Mouse (Mus musculus): ENCODE measurements around the gene Clic4. TPM values are rescaled to one million over a fixed set of nuclear protein-coding genes. Genes with fewer than 3 reads are reported as not detected.
A peak's percentile ranks its signal among the peaks of the same experiment; 100 is the strongest.

Clic4 gene
- total RNA-seq (2021), result 10 to 100 TPM; 36.9 to 38.9 TPM

GRCm38 (mm10) chr4:135272640-135273306 lies at the start of gene Clic4:
Clic4 (minus strand) TSS chr4:135272814.
- peak; percentile 79 to 86 for DNase-seq (ENCODE audit: extremely low spot score in 1 of 2, low spot score in 1 of 2)

DNA sequence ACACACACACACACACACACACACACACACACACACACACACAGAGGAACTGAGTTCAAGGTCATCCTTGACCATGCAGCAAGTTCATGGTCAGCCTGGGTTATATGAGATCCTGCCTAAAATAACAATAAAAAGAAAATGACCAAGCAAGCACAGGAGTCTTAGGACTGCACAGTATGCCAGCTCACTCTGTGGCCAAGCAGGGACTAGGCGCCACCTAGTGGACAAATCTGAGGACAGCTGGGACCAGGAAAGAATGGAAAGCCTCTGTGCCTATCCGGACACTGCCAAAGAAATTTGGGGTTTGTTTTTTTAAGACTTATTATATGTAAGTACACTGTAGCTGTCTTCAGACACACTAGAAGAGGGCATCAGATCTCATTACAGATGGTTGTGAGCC lies 45.4 kb upstream of the Clic4 start:
- peak; percentile 39 to 75 for DNase-seq (ENCODE audit: extremely low spot score in 1 of 2, low spot score in 1 of 2)

GRCm38 (mm10) chr4:135317539-135317938 lies 44.9 kb upstream of the Clic4 start:
- DNase-seq (ENCODE audit: extremely low spot score in 1 of 2, low spot score in 1 of 2), result no peak

DNA sequence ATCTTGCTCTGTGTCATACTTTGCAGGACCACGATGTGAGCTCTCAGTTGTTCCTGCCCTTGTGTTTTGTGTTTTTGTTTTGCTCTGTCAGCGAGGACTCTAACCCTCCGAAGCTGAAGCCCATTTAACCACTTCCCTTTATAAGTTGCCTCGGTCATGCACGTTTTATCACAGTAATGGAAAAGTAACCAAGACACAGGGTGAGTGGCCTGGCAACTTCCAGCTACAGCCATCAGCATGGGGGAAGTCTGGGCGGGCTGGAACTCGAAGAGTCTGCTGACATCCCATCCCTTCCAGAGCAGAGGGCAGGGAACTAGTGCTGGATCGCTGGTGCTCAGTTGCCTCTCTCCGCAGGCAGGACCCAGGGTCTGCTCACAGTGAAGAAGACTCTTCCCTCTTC lies 42.7 kb upstream of the Clic4 start:
- no peak for DNase-seq (ENCODE audit: extremely low spot score in 1 of 2, low spot score in 1 of 2)

GRCm38 (mm10) chr4:135314419-135314832 lies 41.8 kb upstream of the Clic4 start:
- DNase-seq (ENCODE audit: extremely low spot score in 1 of 2, low spot score in 1 of 2), result no peak

- no peak for DNase-seq (ENCODE audit: extremely low spot score in 1 of 2, low spot score in 1 of 2)
Measured at GRCm38 (mm10) chr4:135313761-135314241, 41.2 kb upstream of the Clic4 start.

DNA sequence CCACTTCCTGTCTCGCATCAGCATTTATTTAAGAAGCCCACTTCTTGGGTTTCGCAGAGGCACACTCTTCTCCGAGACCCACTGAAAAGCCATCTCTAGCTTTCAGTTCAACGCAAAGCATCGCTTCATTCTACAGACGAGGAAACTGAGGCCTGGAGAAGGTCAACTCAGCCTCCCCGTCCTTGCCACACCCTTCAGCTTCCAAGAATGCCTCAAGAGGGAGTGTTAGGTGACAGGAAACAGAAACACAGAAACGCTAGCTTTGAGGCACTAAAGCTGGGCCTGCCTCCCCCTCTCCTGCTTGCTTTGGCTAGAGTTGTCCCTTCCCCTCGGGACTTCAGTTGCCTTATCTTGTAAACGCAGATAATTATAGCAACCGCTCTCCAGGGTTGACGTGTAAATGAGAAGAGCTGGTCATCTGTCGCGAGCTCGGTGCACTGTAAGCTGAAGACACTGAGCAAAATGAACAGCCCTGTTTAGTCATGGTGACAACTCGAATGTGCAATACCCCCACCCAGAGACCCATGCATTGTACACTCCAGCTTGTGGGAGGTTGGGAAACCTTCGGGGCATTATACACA lies 40.6 kb upstream of the Clic4 start:
- DNase-seq (ENCODE audit: extremely low spot score in 1 of 2, low spot score in 1 of 2), result no peak

DNA sequence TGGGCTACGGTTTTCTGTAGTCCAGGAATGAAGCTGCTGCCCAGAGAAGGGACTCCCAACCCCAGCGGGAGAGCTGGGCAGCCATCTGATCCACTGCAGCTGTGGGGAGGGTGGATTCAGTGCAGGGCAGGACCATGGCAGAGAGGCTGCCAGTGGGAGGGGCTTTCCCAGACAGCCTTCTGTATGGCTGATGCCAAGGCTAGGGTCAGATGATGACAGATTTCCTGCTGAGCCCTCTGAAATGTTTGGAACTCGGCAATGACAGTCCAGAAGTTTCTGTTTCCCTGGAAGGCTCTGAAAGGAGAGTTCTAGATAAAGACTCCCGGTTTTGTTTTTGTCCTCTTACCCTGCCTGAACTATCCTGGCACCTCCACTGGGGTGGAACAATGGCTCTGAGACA lies 40.1 kb upstream of the Clic4 start:
- no peak for DNase-seq (ENCODE audit: extremely low spot score in 1 of 2, low spot score in 1 of 2)

GRCm38 (mm10) chr4:135310371-135310770 lies 37.8 kb upstream of the Clic4 start:
- DNase-seq (ENCODE audit: extremely low spot score in 1 of 2, low spot score in 1 of 2), result no peak

DNA sequence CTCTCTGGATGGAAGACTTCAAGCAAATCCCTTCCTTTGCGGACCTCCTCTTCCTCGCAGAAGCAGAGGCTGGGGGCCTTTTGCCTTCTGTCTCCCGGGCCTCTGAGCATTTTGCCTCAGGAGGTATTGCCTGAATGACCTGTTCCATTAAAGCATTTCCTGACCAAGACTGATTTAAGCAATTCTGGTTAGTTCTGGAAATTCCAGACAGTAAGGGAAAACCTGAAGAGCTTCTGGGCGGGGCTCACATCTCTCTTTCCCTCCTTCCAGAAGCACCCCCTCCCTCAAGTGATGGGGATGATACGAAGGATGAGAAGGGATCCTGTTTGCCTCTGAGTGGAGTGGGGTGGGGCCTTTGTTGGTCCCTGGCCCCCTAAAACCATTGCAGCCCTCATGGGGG lies 37.1 kb upstream of the Clic4 start:
- no peak for DNase-seq (ENCODE audit: extremely low spot score in 1 of 2, low spot score in 1 of 2)

DNA sequence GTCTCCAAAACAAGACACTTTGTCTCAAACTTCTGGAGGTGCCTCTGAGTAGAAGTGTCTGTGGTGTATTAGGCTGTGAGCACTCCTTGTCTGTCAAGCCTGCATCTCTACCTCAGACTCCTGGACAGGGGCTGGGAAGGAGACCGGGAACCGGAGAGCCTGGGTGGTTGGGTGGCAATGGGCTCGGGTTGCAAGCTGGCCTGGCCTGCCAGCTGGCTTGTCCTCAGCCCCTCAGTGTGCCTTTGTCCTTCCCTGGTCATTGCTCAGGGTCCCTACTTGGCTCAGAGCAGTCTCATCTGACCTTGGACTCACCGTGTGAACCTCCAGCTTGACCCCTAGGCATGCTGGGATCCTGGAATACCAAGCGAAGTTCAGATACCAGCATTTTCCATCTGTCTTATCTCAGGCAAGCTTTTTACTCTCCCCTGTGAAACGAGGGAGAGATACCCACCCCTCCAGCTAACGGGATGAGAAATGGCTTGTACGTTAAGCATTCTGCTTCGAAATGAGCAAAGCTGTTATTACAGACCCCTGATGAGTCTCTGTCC lies 36.6 kb upstream of the Clic4 start:
- DNase-seq (ENCODE audit: extremely low spot score in 1 of 2, low spot score in 1 of 2), result no peak

- DNase-seq (ENCODE audit: extremely low spot score in 1 of 2, low spot score in 1 of 2), result no peak
Measured at GRCm38 (mm10) chr4:135306971-135307632, 34.5 kb upstream of the Clic4 start.

DNA sequence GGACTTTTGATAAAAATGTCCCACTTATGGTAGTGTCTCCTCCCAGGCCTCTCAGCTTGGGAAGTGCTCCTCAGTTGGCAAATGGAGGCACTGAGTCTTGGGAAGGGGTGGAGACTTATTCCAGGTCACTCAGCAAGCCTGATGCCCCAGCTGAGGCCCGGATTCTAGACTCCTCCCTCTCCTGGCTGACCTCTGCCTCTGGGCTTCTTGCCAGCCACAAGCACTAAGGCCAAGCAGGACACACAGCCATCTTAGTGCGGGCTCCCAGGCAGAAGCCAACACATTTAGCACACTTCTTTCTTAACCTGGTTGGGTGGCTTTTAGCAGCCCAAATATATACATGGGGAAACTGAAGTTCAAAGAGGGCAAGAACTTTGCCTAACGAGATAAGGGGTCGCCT lies 33.9 kb upstream of the Clic4 start:
- DNase-seq (ENCODE audit: extremely low spot score in 1 of 2, low spot score in 1 of 2), result no peak

DNA sequence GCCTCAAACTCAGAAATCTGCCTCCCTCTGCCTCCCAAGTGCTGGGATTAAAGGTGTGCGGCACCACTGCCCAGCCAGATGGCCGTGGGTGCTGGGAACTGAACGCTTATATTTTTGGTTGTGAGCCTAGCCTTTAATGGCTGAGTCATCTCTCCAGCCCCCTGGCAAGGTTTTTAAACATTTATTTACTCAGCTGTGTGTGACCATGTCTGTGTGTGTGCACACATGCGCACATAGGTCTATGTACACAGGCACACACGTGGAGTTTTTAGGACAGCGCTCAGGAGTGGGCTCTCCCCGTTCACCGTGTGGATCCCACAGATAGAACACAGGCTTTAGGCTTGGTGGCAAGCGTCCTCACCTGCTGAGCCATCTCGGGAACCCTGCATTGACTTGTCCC lies 29.6 kb upstream of the Clic4 start:
- no peak for DNase-seq (ENCODE audit: extremely low spot score in 1 of 2, low spot score in 1 of 2)

DNA sequence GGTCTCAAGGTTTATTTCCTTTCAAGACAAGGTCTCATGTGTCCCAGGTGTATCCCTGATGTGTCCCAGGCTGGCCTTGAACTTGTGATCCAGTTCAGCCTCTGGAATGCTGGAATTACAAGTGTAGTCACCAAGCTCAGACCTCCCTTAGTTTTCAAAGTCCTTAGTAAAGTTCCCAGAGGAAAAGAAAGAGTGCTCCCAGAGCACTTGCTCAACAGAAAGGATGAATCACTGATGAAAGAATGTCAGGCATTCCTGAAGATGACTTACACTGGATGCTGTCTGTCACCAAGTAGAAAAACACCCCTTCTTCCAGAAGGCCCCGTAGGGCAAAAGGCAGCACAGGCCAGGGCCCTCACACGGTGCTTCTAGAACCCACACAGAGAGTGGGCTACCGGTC lies 28.6 kb upstream of the Clic4 start:
- DNase-seq (ENCODE audit: extremely low spot score in 1 of 2, low spot score in 1 of 2), result no peak

GRCm38 (mm10) chr4:135300248-135301041 lies 27.8 kb upstream of the Clic4 start:
- no peak for DNase-seq (ENCODE audit: extremely low spot score in 1 of 2, low spot score in 1 of 2)

DNA sequence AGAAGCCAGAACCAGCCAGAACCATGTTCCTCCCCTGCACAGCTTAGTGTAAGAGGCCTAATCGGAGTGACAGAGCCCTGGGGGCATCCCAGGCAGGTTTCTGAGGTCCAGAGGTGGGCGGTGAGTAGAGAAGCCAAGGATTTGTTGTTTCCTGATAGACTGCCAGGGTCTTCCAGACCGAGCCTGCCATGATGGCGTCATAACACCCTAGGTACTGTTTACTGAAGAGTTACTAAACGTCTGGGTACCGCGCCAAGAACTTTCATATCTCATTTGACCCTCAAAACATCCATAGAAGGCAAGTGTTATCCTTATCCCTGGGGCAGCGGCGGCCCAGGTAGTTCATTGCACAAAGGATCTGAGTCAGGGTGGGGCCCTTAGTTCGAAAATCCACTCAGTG lies 26.1 kb upstream of the Clic4 start:
- no peak for DNase-seq (ENCODE audit: extremely low spot score in 1 of 2, low spot score in 1 of 2)

- DNase-seq (ENCODE audit: extremely low spot score in 1 of 2, low spot score in 1 of 2), result peak in 1 of 2 experiments; percentile 45
Measured at GRCm38 (mm10) chr4:135297931-135298546, 25.4 kb upstream of the Clic4 start.

GRCm38 (mm10) chr4:135297146-135297545 lies 24.5 kb upstream of the Clic4 start:
- DNase-seq (ENCODE audit: extremely low spot score in 1 of 2, low spot score in 1 of 2), result no peak

DNA sequence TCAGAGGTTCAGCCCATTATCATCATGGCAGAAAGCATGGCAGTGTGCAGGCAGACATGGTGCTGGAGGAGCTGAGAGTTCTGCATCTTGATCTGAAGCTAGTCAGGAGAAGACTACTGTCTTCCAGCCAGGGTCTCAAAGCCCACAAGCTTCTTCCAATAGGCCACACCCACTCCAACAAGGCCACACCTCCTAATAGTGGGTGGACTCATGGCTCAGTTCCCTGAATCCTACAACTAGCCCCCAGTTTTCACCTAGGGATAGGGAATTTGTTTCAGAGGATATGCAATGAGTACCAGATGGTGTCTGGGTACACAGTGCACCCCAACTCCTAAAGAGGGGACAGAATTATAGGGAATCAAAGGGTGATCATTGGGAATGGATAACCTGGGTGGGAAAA lies 24.0 kb upstream of the Clic4 start:
- no peak for DNase-seq (ENCODE audit: extremely low spot score in 1 of 2, low spot score in 1 of 2)
